Mouse (Mus musculus) gastrocnemius, postnatal 4 days (tissue): ENCODE data around the gene Mia3. TPM values are rescaled to one million over a fixed set of nuclear protein-coding genes. Genes with fewer than 3 reads are reported as not detected.
"Not testable (repeated sequence)": the region's sequence is repeated elsewhere in the genome, so short reads cannot be mapped to it uniquely, and the experiment has no call there.

Experiments
- DNase-seq, 2 experiments: peaks; one replicate each; pipeline ENCODE4 v3.0.0; 2021 to 2022; ENCODE audit warnings: low spot score in 2 of 2, mixed read lengths in 2 of 2
- total RNA-seq, 2 experiments: library from RNA; stranded (reverse); gene quantifications; 2 replicates each; pipeline ENCODE4 v1.2.3; 2021

Mia3 gene
- total RNA-seq, 2 experiments from 2014 or later, result 140 to 149 TPM

DNA sequence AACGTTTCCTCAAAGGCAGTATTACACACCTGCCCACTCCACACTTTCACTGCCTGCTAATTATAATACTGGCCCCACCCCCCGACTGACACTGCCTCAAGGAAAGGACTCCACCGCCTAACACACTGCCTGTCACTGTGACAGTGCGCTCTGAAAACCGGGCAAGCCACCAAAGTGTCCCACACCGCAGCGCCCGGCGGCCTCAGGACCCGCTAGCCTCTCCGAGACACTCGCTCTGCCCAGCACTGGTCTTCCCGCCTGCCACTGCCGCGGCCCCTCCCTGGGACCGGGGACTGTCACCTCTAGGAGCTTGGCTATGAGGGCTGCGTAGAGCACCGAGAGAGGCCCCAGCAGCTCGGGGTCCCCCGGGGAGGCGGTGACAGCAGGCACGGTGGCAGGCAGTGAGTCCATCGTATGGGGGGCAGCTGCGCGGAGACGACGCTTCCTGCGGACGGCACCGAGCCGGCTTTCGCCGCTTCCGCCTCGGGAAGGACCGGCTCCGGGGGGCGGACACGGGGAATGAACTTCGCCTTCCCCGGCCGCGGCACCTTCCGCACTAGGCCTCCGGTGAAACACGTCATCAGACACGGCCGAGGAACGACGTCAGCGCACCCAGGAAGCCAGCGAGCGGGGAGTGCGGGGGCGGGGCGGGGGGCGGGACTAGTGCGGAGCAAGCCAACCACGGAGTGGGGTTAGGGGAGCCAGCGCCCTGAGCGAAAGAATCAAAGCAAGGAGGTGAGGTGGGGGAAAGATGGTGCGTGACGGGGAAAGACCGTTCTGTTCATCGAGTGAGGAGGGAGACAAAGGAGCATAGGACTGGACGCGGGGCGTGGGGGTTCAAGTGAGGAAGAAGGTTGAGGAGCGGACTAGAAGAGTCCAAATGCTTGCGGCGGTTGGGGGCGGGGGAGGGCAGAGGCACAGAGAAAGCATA lies 24.2 kb downstream of the Mia3 start:
- DNase-seq, result peak; percentile 63 to 88

DNA sequence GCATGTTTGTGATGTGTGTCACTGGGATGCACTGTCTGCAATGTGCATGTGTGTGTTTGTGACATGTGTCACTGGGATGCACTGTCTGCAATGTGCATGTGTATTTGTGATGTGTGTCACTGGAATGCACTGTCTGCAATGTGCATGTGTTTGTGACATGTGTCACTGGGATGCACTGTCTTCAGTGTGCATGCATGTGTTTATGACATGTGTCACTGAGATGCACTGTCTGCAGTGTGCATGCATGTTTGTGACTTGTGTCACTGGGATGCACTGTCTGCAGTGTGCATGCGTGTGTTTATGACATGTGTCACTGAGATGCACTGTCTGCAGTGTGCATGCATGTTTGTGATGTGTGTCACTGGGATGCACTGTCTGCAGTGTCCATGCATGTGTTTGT lies 26.5 kb downstream of the Mia3 start:
- DNase-seq, result not testable (repeated sequence)

DNA sequence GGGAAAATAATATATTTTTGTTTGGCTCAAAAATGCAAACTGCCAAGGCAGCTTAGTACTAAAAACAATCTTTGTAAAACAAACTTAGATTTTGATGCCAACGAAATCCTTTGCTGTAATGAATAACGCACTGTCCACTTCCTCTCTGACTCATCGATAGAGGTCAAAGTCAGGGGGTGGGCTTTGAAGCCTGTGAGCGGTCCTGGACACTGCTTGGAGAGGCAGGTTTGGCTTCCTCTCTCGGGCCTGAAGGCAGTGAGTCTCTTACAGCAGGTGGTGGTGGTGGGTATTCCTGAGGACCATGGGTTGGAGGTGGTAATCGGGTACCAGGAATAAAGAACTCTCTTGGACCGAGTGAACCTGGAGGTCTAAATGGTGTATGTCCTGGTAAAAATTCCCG lies 42.2 kb downstream of the Mia3 start:
- DNase-seq, result no peak

DNA sequence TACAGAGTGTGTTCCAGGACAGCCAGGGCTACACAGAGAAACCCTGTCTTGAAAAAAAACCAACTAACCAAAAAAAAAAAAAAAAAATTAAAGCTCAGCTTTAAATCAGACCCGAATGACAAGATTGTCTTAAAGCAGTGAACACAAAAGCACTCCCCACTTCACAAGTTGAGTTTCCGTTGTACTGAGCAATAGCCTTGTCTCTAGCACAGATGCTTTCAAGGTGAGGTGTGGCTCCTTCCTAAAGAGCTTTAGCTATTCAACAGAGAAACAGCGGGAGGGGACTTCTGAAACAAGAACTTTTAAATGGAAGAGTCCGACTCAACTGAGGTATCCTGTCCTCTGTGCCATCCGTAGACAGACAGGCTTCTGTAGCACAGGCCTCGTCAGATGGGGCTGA lies 44.9 kb downstream of the Mia3 start:
- DNase-seq, result no peak

DNA sequence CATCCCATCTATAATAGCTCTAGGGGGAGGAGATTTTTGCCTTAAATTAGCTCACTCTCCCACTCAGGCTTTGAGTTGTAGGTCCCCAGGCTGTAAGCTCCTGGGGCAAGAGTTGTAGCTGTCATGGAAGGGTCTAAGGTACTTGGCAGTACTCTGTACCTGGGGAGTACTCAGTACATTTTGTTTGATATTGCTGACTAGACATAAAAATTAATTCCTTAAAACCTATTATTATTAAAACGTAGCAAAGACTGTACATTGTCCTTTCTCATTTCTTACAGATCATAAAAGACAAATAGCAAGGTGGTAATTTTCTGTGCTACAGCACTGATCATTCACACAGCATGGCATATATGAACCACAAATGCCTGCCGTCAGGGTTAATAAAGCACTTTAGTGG lies 45.4 kb downstream of the Mia3 start:
- DNase-seq, result no peak

DNA sequence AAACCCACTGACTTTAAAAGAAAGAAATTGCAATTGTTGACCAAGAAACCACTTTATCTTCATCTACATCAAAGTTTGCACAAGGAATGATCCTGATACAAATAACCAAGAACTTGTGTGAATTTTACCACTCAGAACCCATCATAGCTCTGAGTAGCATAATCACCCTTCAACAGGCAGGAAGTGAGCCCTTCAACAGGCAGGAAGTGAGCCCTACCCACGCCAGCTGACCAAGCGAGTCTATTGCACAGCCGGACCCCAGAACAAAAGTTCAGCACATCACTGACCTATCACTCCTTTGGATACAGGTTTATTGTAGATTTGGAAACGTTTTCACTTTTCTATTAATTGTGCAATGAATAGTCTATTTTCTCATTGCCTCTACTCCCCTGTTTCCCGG lies 46.9 kb downstream of the Mia3 start:
- DNase-seq, result not testable (repeated sequence)

DNA sequence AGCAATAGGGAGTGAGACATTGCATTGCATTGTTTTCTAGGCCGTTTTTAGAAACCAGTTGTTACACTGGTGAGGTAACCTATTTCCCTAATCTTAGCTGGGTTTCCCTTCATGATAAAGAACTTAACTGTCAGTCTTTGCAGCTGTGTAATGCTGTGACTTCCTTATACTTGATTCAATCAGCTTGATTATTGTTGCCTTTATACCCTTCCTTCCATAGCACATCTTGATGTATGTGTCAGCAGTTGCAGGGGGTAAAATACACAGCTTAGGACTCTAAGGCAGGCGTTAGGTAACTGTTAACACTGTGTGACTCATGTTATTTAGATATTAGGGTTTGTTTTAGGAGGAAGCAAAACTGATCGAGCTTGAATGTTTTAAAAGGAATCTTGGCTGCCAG lies 48.6 kb downstream of the Mia3 start:
- no peak for DNase-seq

DNA sequence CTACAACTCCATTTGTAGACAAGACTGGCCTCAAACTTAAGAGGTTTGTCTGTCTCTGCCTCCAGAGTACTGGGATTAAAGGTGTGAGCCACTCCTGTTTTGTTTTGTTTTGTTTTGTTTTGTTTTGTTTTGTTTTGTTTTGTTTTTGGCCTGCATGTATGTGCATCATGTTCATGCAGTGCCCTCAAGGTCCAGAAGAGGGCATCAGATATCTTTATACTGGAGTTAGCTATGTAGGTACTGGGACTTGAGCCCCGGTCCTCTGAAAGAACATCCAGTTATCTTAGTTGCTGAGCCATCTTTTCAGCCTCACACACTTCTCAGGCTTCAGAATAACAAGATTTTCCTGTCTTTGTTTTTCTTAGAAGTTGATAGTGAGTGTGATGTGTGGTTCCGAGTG lies 53.6 kb downstream of the Mia3 start:
- no peak for DNase-seq

DNA sequence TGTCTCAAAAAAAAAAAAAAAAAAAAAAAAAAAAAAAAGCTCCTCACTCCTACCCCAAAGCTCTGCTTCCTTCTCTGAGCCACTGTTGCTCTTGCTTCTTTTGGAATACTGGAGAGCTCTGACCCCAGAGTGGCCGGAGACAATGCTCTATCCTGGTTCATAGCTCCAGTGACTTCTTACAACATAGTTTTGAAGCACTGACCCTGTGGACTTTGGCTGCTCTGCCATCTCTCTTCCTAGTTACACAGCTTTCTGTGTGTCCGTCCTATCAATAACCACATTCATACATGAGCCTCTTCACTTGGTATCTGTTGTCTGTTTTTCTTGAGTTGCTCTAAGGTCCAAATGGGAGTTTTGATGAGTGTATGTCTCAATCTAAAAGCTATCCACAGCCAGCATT lies 57.3 kb downstream of the Mia3 start:
- no peak for DNase-seq

DNA sequence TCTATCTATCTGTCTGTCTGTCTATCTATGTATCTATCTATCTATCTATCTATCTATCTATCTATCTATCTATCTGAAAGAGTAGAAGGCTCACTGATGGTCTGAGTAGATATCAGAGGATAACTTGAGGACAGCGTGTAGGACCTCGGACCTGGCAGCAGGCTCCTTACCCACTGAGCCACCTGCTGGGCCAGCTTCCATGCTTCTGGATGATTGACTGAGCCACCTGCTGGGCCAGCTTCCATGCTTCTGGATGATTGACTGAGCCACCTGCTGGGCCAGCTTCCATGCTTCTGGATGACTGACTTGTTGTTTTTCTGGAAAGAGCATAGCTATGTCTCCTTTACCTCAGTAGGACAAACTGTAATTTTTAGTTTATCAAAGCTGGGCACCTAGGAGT lies 59.8 kb downstream of the Mia3 start:
- not testable (repeated sequence) for DNase-seq

DNA sequence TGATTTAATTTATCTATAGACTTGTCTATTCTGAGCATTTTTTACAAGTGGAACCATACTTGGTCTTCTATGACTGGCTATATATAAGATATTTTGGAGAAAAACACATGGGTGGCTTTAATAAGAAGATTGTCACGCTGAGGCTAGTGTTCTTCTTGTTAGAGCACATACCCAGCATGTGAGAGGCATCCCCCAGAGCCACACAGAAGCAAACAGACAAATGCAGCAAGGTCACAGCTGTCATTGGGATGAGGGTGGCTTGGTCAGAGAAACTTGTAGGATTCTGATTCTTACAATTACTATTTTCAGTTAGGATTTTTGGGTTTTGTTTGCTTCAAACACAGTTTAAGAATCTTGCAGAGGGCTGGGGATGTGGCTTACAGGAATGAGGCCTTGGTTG lies 60.9 kb downstream of the Mia3 start:
- DNase-seq, result no peak

DNA sequence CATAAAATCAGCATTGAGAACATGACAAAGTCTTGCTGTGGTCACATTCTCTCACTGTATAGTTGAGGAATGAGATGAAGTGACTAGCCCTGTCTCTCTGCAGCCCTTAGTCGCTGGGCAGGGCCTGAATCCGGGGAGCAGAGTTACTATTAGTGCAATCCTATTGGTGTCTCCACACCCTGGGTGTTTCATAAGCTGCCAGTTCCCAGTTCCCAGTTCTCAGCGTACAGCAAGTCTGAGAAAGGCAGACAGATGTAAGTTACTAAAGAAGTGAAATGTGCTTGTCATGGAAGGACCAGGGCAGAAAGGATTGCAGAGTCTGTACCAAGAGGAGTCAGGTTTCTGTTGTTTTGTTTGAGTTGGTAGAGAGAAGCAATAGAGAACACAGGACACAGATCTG lies 61.8 kb downstream of the Mia3 start:
- no peak for DNase-seq

DNA sequence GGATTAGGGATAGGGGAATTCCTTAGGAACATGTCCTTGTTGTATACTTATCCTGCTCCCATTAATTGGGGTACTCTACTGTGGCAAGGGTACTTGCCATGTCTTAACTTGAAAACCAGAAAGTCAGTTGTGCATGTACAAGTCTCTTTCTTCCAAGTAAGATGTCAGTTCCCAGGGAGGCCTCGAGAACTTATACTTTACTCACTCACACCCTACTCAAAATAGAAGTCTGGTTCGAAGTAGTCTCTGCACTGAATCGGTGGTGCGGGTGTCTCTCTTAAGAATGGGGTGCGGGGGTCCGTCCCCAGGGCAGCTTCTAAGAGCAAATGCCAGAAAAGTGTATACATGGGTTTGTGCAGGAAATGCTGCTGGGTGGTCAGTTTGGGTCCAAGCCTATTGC lies 70.2 kb downstream of the Mia3 start:
- peak; percentile 100 for DNase-seq

DNA sequence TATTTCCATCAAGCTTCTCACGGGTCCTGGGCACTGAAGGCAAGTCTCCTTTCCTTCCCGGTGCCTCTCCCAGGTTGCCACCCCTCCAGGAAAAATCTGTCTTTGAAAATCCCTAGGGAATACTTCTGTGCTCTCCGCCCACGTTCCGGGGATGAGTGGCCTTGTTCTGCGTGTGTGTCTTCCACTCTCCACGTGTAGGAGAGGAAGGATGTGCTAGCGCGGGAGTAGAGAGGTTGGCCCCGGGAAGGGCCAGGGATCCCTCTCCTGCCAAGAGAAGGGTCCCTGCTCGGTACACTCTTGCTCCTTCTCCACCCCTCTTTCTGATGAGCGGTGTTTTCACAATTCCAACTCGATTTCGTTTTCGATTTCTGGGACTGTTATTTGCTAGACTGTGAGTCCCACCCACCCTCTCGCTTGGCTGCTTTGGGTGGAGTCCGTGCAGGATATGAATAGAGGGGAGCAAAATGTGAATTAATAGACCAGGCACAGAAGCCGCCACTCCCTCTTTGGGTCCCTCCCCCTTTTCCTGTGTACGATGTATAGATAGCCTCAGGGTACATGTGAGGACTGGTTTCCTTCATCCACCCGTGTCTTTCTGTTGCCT lies 71.4 kb downstream of the Mia3 start:
- DNase-seq, result peak in 1 of 2 experiments; percentile 26

DNA sequence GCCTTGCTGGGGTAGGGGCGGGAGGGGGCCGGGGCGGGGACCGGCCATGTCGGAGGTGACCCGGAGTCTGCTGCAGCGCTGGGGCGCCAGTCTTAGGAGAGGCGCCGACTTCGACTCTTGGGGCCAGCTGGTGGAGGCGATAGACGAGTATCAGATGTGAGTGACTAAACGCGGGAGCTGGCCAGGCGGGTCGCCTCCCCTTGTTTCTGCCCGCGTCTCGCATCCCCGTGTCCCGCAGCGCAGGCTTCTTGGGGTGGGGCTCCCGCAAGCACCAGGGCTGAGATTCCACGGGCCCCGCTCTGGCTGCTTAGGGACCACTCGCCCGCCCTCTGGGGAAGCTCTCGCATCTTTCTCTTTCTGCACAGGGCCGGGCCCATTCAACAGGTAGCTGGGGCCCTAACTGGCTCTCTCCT lies 71.9 kb downstream of the Mia3 start:
- peak; percentile 24 to 51 for DNase-seq

DNA sequence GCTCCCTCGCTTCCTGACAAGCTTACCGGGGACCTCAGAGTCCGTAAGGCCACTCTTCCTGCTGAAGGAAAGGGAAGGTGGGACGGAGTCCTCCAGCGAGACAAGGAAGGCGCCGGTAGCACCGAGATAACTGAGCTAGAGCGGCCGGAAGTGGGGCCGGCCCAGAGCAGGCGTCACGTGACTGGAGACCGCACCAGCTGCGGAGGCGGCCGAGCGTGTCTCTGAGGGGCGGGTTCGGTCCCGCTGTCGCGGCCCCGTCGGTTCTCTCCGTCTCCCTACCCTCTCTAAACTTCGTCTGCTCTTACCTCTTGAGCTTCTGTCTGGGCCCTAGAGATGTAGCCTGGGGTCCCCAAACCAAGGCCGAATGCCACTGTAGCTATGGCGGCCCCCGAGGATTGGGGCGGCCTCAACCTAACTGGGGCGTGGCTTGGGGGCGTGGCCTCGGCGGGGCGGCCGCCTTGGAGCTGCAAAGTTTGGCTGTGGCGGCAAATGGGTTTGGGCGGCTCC lies 72.4 kb downstream of the Mia3 start, which contains the start of gene Brox:
Gene Brox, minus strand, starts transcription at position 393 of the 507 bp plus-strand sequence.
- DNase-seq, result peak; percentile 95 to 97

DNA sequence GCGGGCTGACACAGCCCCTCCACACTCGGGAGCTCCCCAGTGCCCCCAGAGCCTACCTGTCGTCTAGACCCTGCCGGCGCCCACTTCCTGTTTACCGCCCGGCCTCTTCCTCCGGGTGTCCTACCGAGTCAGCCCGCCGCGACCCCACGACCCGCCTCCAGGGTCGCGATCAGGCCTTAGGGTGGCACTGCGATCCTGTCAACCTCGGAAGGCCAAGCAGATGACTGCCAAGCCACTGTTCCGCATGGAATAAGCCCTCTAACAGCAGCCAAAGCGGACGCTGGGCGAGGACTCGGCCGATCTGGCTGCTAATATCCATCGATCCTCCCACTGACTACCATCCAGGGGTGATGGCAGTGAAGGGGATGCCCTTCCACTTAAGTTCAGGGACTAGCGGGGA lies 72.9 kb downstream of the Mia3 start, which contains the start of gene Aida:
Gene Aida, plus strand, starts transcription at position 126 of the 400 bp plus-strand sequence.
- peak in 1 of 2 experiments; percentile 21 for DNase-seq

DNA sequence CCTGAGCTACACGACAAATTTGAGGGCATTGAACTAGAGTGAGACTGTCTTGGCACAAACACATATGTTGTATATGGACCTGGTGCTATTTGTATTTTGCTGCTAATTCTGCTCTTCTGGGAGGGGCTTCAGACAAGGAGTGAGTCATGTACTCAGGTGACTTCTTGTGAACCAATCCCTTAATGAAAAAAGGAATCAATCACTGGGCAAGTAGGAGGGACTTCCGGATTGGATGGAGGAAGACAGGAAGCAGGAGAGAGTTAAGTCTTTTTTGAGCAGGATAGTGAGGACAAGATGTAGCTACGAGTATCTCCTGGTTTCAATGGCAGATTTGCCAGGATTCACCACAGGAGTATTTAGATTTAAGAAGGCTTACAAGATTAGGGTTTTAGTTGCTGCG lies 79.8 kb downstream of the Mia3 start:
- DNase-seq, result no peak

DNA sequence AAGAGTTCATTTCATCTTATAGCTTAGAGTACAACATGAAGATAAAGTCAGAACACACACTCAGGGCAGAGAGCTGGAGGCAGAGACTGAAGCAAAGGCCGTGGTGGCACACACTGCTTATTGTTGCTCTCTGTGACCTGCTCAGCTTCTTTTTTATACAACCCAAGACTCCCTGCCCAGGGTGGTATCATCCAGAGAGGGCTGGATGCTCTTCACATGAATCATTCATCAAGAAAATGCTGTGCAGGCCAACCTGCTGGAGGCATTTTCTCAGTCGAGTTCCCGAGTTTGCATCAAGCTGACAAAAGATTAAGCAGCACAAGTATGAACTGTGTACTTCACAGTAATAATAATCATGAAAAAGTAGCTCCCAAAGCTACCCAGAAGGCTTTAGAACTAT lies 81.0 kb downstream of the Mia3 start:
- no peak for DNase-seq
